In genomic region chr19:41953574-41953973, GRCm38 (mm10) we compare ENCODE assay signal across 17 mouse cellular contexts. TPM values are rescaled to one million over a fixed set of nuclear protein-coding genes. Genes with fewer than 3 reads are reported as not detected.
DNase-seq lines count a peak whose midpoint lies in the region; TF ChIP-seq lines count a peak whose summit lies in the region.
"Had no signal": no experiment of that assay in that cellular context is flagged by ENCODE, and none has a peak within 500 bp of the region (broad histone marks: within the 10 kb centered on the region; RNA-seq: fewer than 3 reads in every experiment).

No protein-coding gene starts in this region.

- H3K27me3 ChIP-seq in limb, embryonic 10.5 days (ENCODE audit: low read depth, poor library complexity, severe bottlenecking) = no peaks in the 10 kb centered on the region
- no peaks in the 10 kb centered on the region for H3K27me3 ChIP-seq in thymus, adult 2 months (ENCODE audit: control insufficient read depth, insufficient read depth, low read length)
- H3K27me3 ChIP-seq: forebrain, embryonic 12.5 days; heart, embryonic 15.5 days; hindbrain, embryonic 13.5 days; Patski had no signal

- no peak for TF ChIP-seq CTCF in thymus, adult 2 months (IDR thresholded peaks at IDR 0.05; ENCODE audit: borderline replicate concordance, control insufficient read depth, extremely low read depth, insufficient read depth, low read length, poor library complexity)

- no peaks in the 10 kb centered on the region for H3K4me1 ChIP-seq in limb, embryonic 10.5 days
- no peaks in the 10 kb centered on the region for H3K4me1 ChIP-seq in thymus, adult 2 months (replicated peaks; ENCODE audit: control insufficient read depth, insufficient read depth, low read length)
- H3K4me1 ChIP-seq: forebrain, embryonic 12.5 days; heart, embryonic 15.5 days; hindbrain, embryonic 13.5 days had no signal

- H3K36me3 ChIP-seq in limb, embryonic 10.5 days = peaks cover 98% of the 10 kb centered on the region
- peaks cover 83% of the 10 kb centered on the region for H3K36me3 ChIP-seq in thymus, adult 2 months (ENCODE audit: control insufficient read depth, insufficient read depth, low read length)

- 89% methylated on average over 3 of the region's 3 CpGs for WGBS in limb, embryonic 10.5 days
- 94% methylated on average over 3 of the region's 3 CpGs for WGBS in thymus, adult 2 months

- no peak for TF ChIP-seq POLR2A in thymus, adult 2 months (IDR thresholded peaks at IDR 0.05; ENCODE audit: control insufficient read depth, extremely low read depth, insufficient read depth, low read length, poor library complexity)

- H3K27ac ChIP-seq in limb, embryonic 10.5 days = no peak overlapping the region
- H3K27ac ChIP-seq in thymus, adult 2 months (ENCODE audit: control insufficient read depth, insufficient read depth, low read length) = no peak overlapping the region
- H3K27ac ChIP-seq: forebrain, embryonic 12.5 days; heart, adult 2 months; heart, embryonic 15.5 days; hindbrain, embryonic 13.5 days had no signal

- intact Hi-C loops in left cerebral cortex, postnatal 14 days (cut with DNase I) = loop anchor here (5.0 kb wide), 1 partner anchor 74 kb away; no protein-coding TSS in a partner anchor
- intact Hi-C loops in left cerebral cortex, postnatal 4 days (cut with DNase I) = no loop called here

- DNase-seq in left cerebral cortex, postnatal 14 days (ENCODE audit: low spot score in 2 of 2) = peak; percentile 18 to 24
- DNase-seq in left cerebral cortex, postnatal 4 days = no peak
- peak; percentile 25 for DNase-seq in layer of hippocampus, adult 9-10 months (ENCODE audit: low spot score)
- DNase-seq in layer of hippocampus, postnatal 36 days = peak; percentile 33 to 45
- DNase-seq in cerebellum, postnatal 14 days = no peak
- no peak for DNase-seq in limb, embryonic 10.5 days (ENCODE audit: low spot score)
- DNase-seq in thymus, adult 2 months = no peak
- DNase-seq: adrenal gland, postnatal 14 days; cerebellum, adult 18-20 months; cerebellum, adult 9-11 months; gastrocnemius, postnatal 14 days; heart, adult 2 months; heart, postnatal 14 days had no signal

- H3K4me3 ChIP-seq in limb, embryonic 10.5 days = no peak overlapping the region
- no peak overlapping the region for H3K4me3 ChIP-seq in thymus, adult 2 months (ENCODE audit: control insufficient read depth, insufficient read depth, low read length)
- H3K4me3 ChIP-seq: forebrain, embryonic 12.5 days; heart, adult 2 months; heart, embryonic 15.5 days; hindbrain, embryonic 13.5 days had no signal

- H3K9me3 ChIP-seq in limb, embryonic 10.5 days (replicated peaks) = no peaks in the 10 kb centered on the region
- H3K9me3 ChIP-seq: forebrain, embryonic 12.5 days; heart, embryonic 15.5 days; hindbrain, embryonic 13.5 days had no signal

RNA-seq across cellular contexts. Expression of gene Zdhhc16, which starts 20.3 kb away (rescaled TPM):
- total RNA-seq in left cerebral cortex, postnatal 14 days (2021) = 10 to 100 TPM; 54.9 to 60.4 TPM
- 10 to 100 TPM; 67.6 to 72.9 TPM for total RNA-seq in left cerebral cortex, postnatal 4 days (2021)
- total RNA-seq in layer of hippocampus, postnatal 36 days (2021) = 10 to 100 TPM; 41.9 to 45.0 TPM
- 92.0 and 96.5 TPM in 2 replicates for polyA plus RNA-seq in limb, embryonic 10.5 days (2016; fragmentation: Nextera tagmentation; extraction: Ambion mirVana)
- 162 and 176 TPM in 2 replicates for polyA plus RNA-seq in thymus, adult 2 months (2012; rRNA removed)

RNA-seq across cellular contexts. Expression of gene Exosc1, which starts 20.4 kb away (rescaled TPM):
- total RNA-seq in left cerebral cortex, postnatal 14 days (2021) = 10 to 100 TPM; 21.9 to 27.2 TPM
- 10 to 100 TPM; 30.8 to 36.8 TPM for total RNA-seq in left cerebral cortex, postnatal 4 days (2021)
- total RNA-seq in layer of hippocampus, postnatal 36 days (2021) = 10 to 100 TPM; 27.0 to 29.5 TPM
- polyA plus RNA-seq in limb, embryonic 10.5 days (2016; fragmentation: Nextera tagmentation; extraction: Ambion mirVana) = 91.7 and 102 TPM in 2 replicates
- polyA plus RNA-seq in thymus, adult 2 months (2012; rRNA removed) = 20.3 and 20.5 TPM in 2 replicates

RNA-seq across cellular contexts. Expression of gene Mms19, which starts 27.4 kb away (rescaled TPM):
- 10 to 100 TPM; 26.7 to 35.6 TPM for total RNA-seq in left cerebral cortex, postnatal 14 days (2021)
- total RNA-seq in left cerebral cortex, postnatal 4 days (2021) = 10 to 100 TPM; 38.4 to 51.1 TPM
- 10 to 100 TPM; 31.8 to 37.0 TPM for total RNA-seq in layer of hippocampus, postnatal 36 days (2021)
- 39.9 and 52.5 TPM in 2 replicates for polyA plus RNA-seq in limb, embryonic 10.5 days (2016; fragmentation: Nextera tagmentation; extraction: Ambion mirVana)
- polyA plus RNA-seq in thymus, adult 2 months (2012; rRNA removed) = 142 TPM in 2 replicates

RNA-seq across cellular contexts. Expression of gene Ubtd1, which starts 28.0 kb away (rescaled TPM):
- total RNA-seq in left cerebral cortex, postnatal 14 days (2021) = 10 to 100 TPM; 11.2 to 12.8 TPM
- 10 to 100 TPM; 12.7 to 13.5 TPM for total RNA-seq in left cerebral cortex, postnatal 4 days (2021)
- total RNA-seq in layer of hippocampus, postnatal 36 days (2021) = 10 to 100 TPM; 13.4 to 14.5 TPM
- polyA plus RNA-seq in limb, embryonic 10.5 days (2016; fragmentation: Nextera tagmentation; extraction: Ambion mirVana) = 14.2 and 15.1 TPM in 2 replicates
- 27.3 and 36.9 TPM in 2 replicates for polyA plus RNA-seq in thymus, adult 2 months (2012; rRNA removed)

RNA-seq across cellular contexts. Expression of gene Pgam1, which starts 41.9 kb away (rescaled TPM):
- total RNA-seq in left cerebral cortex, postnatal 14 days (2021) = 100 to 1,000 TPM; 601 to 606 TPM
- total RNA-seq in left cerebral cortex, postnatal 4 days (2021) = 100 to 1,000 TPM; 288 to 313 TPM
- total RNA-seq in layer of hippocampus, postnatal 36 days (2021) = 100 to 1,000 TPM; 507 to 547 TPM
- polyA plus RNA-seq in limb, embryonic 10.5 days (2016; fragmentation: Nextera tagmentation; extraction: Ambion mirVana) = 900 and 1,117 TPM in 2 replicates
- 187 and 200 TPM in 2 replicates for polyA plus RNA-seq in thymus, adult 2 months (2012; rRNA removed)

Comparison
In these comparisons a context has a peak if more than half of its experiments do, and no peak if none do; other contexts are left out.
1. DNase-seq: peak in left cerebral cortex, postnatal 14 days (2 of 2), layer of hippocampus, adult 9-10 months (single experiment) and layer of hippocampus, postnatal 36 days (2 of 2); none in left cerebral cortex, postnatal 4 days (single experiment), cerebellum, postnatal 14 days (0 of 2), limb, embryonic 10.5 days (single experiment) and thymus, adult 2 months (single experiment).